Mouse (Mus musculus) kidney, postnatal 25 days (tissue): ENCODE data around the gene Rnf113a1.
"Not testable (repeated sequence)": the region's sequence is repeated elsewhere in the genome, so short reads cannot be mapped to it uniquely, and the experiment has no call there.

Experiments used
- DNase-seq, 2 experiments: peaks; one replicate each; pipeline ENCODE4 v3.0.0; 2021; ENCODE audit warnings: mixed read lengths in 2 of 2

Gene Rnf113a1

DNA sequence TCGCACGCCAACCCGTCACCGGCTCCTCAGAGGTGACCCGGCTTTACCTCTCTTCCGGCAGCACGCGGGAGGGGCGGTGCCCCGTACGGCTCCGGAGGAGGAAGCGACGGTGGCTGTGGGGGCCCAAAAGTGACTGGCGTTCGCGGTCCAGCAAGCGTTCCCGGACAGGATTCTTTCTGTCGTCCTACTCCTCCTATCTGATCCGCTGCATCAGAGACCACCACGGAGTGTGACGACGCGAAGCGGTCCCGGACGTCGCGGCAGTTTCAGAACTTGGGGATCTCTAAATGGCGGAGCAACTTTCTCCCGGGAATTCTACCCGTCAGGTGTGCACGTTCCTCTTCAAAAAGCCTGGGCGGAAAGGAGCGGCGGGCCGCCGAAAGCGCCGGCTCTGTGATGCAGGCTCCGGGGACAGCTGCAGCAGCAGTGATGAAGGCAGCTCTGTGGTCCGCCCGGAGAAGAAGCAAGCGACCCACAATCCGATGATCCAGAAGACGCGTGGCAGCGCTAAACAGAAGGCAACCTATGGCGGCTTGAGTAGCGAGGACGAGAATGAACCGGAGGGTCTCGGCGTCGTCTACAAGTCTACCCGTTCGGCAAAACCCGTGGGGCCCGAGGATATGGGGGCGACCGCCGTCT, at the start of gene Rnf113a1, which contains the start of gene Ndufa1:
Gene Rnf113a1, plus strand, starts transcription at position 141 of the 639 bp plus-strand sequence.
Gene Ndufa1, minus strand, starts transcription at position 59 of the 639 bp plus-strand sequence.
- peak; percentile 87 to 93 for DNase-seq

DNA sequence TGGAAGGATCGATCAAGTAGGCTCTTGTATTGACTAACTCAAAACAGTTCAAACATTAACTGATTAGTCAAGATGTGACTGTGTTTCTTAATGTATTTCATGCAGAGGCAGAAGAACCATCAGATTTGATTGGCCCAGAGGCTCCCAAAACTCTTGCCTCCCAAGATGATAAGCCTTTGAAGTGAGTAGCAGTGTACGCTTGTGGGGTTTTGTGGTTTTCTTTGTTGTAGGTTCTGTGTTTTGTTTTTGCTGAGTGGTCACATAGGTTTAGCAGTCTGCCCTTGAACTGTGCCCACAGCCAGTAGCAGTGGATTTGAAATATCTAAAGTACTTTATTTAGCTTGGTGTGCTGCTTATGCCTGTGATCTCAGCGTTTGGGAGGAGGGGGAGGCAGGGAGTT, 49.3 kb upstream of the Rnf113a1 start:
- DNase-seq, result no peak

GRCm38 (mm10) chrX:37144498-37144897, 46.5 kb upstream of the Rnf113a1 start:
- DNase-seq, result not testable (repeated sequence)

DNA sequence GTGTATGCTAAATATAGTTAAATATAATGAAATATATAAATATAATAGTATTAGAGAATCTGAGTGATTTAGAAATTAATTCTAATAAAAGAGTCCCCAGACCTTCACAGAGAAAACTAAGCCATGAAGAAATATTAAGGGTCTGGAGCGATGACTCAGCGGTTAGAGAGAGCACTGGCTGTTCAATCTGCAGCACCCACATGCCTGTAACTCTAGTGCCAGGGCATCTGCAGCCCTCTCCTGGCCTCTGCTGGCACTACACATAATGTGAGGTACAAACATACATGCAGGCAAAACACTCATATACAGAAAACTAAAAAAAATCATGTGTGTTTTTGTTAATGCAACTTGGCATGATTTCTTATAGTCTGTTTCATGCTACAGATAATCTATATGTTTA, 46.1 kb upstream of the Rnf113a1 start:
- DNase-seq, result peak in 1 of 2 experiments; percentile 34

- DNase-seq, result no peak
Observed at GRCm38 (mm10) chrX:37157839-37158238, 33.2 kb upstream of the Rnf113a1 start.

GRCm38 (mm10) chrX:37161169-37161568, 29.9 kb upstream of the Rnf113a1 start:
- no peak for DNase-seq

GRCm38 (mm10) chrX:37163115-37163514, 27.9 kb upstream of the Rnf113a1 start:
- DNase-seq, result no peak

DNA sequence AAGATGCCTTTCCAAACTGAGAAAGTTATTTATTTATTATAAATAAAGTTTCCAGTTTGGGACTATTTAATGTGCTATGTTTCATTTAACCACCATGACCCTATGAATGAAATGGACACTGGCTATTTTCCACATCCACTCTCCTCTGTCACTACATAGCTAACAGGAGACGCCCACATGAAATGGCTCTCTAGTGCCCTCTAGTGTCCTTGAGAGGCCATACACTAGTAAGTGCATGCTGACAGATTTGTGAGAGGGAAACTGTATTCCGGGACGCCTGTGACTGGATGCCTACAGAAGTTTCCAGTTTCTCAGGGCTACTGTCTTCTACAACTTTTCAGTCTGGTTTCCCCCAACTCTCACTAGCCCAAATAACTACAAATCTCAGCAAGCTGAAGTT, 24.0 kb upstream of the Rnf113a1 start:
- DNase-seq, result peak in 1 of 2 experiments; percentile 59

DNA sequence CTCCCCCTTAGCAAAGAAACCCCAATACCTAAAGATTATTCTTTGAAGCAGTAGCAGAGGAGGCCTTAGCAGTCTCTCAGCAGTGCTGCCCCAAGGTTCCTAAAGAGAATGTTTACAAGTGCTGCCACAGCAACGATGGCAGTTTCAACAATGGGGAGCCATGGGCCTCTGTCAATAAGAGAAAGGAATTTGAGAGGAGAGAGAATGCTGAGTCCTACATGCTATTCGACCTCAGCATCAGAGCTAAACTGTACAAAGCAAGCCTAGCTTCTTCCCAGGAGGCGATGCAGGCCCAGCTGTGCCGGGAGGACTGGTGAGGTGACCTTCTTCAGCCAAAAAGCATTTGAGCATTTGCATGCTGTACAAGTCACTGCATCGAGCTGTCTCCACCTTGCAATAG, 22.3 kb upstream of the Rnf113a1 start, which contains the start of gene Akap14:
Gene Akap14, minus strand, starts transcription at position 101 of the 400 bp plus-strand sequence.
- no peak for DNase-seq

DNA sequence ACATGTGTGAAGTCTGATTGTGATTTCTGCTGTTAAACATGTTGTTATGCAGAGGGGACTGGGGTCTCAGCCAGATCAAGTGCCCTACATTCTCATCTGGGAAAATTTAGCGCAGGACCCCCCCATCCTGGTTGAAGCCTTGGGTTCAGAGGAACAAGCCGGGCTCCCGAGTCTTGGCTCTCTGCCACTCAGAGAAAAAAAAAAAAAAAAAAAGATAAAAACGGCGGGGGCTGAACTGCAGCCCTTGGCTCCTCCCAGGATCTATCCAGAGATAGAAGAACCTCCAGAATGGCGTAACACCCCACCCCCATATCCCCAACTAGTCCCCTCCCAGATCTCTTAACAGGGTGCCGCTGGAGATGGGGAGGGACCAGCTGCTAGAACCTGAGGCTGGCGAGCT, 6.6 kb upstream of the Rnf113a1 start:
- DNase-seq, result not testable (repeated sequence)

- peak in 1 of 2 experiments; percentile 1 for DNase-seq
Observed at GRCm38 (mm10) chrX:37190755-37191104, 315 bp upstream of the Rnf113a1 start.

DNA sequence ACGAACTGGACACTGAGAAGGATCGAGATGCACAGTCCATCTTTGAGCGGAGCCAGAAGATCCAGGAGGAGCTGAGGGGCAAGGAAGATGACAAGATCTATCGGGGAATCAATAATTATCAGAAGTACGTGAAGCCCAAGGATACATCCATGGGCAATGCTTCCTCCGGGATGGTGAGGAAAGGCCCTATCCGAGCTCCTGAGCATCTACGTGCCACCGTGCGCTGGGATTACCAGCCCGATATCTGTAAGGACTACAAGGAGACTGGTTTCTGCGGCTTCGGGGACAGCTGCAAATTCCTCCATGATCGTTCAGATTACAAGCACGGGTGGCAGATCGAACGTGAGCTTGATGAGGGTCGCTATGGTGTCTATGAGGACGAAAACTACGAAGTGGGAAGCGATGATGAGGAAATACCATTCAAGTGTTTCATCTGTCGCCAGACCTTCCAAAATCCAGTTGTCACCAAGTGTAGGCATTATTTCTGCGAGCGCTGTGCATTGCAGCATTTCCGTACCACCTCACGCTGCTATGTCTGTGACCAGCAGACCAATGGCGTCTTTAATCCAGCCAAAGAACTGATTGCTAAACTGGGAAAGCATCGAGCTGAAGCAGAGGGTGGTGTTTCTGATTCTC, 817 bp downstream of the Rnf113a1 start:
- peak in 1 of 2 experiments; percentile 40 for DNase-seq

DNA sequence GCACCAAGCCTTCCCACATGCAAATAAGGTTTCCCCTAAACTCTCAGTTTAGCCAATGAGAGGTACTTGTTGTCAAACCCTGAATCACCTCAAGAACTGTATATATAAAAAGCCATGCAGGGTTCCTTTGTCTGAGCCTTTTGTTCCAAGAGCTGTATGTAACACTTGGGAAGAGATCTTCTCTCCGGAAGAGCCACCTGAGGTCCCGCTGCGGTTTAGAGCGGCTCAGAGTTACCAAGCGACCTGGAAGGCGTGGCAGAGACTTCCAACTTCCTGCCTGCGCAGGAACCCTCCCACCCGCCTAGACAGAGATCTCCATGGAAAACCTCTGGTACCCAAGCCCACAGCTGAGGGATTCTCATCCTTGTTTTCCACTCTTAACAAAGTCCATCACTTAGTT, 7.6 kb downstream of the Rnf113a1 start:
- no peak for DNase-seq

DNA sequence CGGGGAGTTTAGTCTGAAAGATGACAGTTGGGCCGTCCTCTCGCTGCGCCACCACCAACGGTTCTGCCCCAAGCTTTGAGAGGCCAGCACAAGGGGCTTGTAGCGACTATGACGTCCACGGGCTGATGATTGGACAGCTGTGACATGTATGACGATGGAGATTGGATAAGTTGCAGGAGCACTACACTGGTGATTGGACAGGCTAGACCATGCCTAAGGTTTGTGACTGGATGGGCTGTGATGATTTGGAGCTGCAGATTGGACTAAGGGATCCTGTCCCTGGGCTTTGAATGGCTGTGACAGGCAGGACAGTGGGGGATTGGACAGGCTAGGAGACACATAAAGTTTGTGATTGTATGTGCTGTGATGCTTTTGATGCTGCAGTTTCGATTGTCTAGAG, 19.9 kb downstream of the Rnf113a1 start, which contains the start of gene Gm9:
Gene Gm9, minus strand, starts transcription at position 101 of the 400 bp plus-strand sequence.
- no peak for DNase-seq

DNA sequence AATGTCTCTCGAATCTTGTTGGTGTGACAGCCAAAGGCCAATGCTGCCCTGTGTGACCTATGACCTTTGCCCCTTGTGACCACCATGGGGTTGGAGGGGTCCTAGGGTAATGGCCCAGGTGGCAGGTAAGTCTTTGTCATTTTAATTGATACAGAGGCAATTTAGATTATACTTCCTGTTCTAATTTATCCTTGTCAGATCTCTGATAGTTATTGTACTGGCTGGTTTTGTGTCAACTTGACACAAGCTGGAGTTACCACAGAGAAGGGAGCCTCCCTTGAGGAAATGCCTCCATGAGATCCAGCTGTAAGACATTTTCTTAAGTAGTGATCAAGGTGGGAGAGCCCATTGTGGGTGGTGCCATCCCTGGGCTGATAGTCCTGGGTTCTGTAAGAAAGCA, 31.1 kb downstream of the Rnf113a1 start, which contains the start of gene Rhox1:
Gene Rhox1, minus strand, starts transcription at position 101 of the 400 bp plus-strand sequence.
- DNase-seq, result not testable (repeated sequence)
